Mouse (Mus musculus) myocyte (in vitro differentiated cells): ENCODE results near the gene Rbfox2.

Experiments used
- CEBPB ChIP-seq: IDR thresholded peaks from 2 replicates; pipeline ENCODE4 v1.6.1; 2011; ENCODE audit warnings: mild to moderate bottlenecking, moderate library complexity; ENCODE audit not compliant: poor library complexity, insufficient read depth, severe bottlenecking
- E2F4 ChIP-seq: IDR thresholded peaks from one replicate; pipeline ENCODE4 v1.6.1; 2011; ENCODE audit warnings: mild to moderate bottlenecking, control low read depth, moderate library complexity; ENCODE audit not compliant: insufficient read depth
- MAX ChIP-seq: IDR thresholded peaks from one replicate; pipeline ENCODE4 v1.6.1; 2011; ENCODE audit warnings: low read depth, mild to moderate bottlenecking, control low read depth
- MYOD1 ChIP-seq, 3 experiments: IDR thresholded peaks; one replicate each; pipeline ENCODE4 v1.6.1; 2011; ENCODE audit warnings: control low read depth in 2 of 3, low read depth in 2 of 3, mild to moderate bottlenecking in 2 of 3, moderate library complexity in 1 of 3; ENCODE audit not compliant: insufficient read length in 2 of 3, control insufficient read depth in 1 of 3
- MYOG ChIP-seq, 3 experiments: IDR thresholded peaks; one replicate each; pipeline ENCODE4 v1.6.1; 2011; ENCODE audit warnings: control low read depth in 2 of 3, low read depth in 2 of 3, mild to moderate bottlenecking in 2 of 3; ENCODE audit not compliant: insufficient read length in 2 of 3, control insufficient read depth in 1 of 3, insufficient read depth in 1 of 3
- POLR2A ChIP-seq: IDR thresholded peaks from one replicate; pipeline ENCODE4 v1.6.1; 2011; ENCODE audit warnings: low read depth, mild to moderate bottlenecking, control low read depth, moderate library complexity; ENCODE audit not compliant: insufficient read length
- POLR2AphosphoS2 ChIP-seq: IDR thresholded peaks from one replicate; pipeline ENCODE4 v1.6.1; 2011; ENCODE audit warnings: low read depth, control low read depth; ENCODE audit not compliant: insufficient read length
- REST ChIP-seq: IDR thresholded peaks from one replicate; pipeline ENCODE4 v1.6.1; 2011; ENCODE audit warnings: mild to moderate bottlenecking, control low read depth, moderate library complexity; ENCODE audit not compliant: insufficient read depth, insufficient read length
- SRF ChIP-seq: IDR thresholded peaks from one replicate; pipeline ENCODE4 v1.6.1; 2011; ENCODE audit warnings: low read depth; ENCODE audit not compliant: control insufficient read depth, insufficient read length
- TCF12 ChIP-seq: IDR thresholded peaks from one replicate; pipeline ENCODE4 v1.6.1; 2011; ENCODE audit warnings: mild to moderate bottlenecking, control low read depth; ENCODE audit not compliant: poor library complexity, insufficient read depth, severe bottlenecking
- TCF3 ChIP-seq: IDR thresholded peaks from one replicate; pipeline ENCODE4 v1.6.1; 2011; ENCODE audit warnings: low read depth, control low read depth; ENCODE audit not compliant: insufficient read length
- USF1 ChIP-seq: IDR thresholded peaks from one replicate; pipeline ENCODE4 v1.6.1; 2011; ENCODE audit warnings: low read depth, mild to moderate bottlenecking, control low read depth, moderate library complexity

GRCm38 (mm10) chr15:77240607-77241006 is 66.2 kb downstream of the Rbfox2 start:
- TF ChIP-seq TCF12 (no peak), E2F4 (no peak), POLR2A (no peak), MYOD1 (IDR thresholded peaks at IDR 0.05; ENCODE audit: control insufficient read depth in 1 of 3, insufficient read length in 2 of 3, low read depth in 2 of 3) (no peak), USF1 (no peak), MYOG (IDR thresholded peaks at IDR 0.05; ENCODE audit: control insufficient read depth in 1 of 3, insufficient read depth in 1 of 3, insufficient read length in 2 of 3, low read depth in 2 of 3) (no peak), REST (no peak), CEBPB (no peak), TCF3 (no peak), MAX (no peak), POLR2AphosphoS2 (no peak), SRF (no peak)
